Mouse (Mus musculus) midbrain, embryonic 16.5 days (tissue): Measurements from ENCODE around the gene Pim3. TPM values are rescaled to one million over a fixed set of nuclear protein-coding genes. Genes with fewer than 3 reads are reported as not detected.
A peak's percentile ranks its signal among the peaks of the same experiment; 100 is the strongest.
"Not testable (repeated sequence)": the region's sequence is repeated elsewhere in the genome, so short reads cannot be mapped to it uniquely, and the experiment has no call there.

ENCODE experiments used
- ATAC-seq: fragments of 200-750 bp; cut with Nextera tagmentation; 2 replicates; pipeline ENCODE4 v1.8.0; 2017; ENCODE audit warnings: moderate TSS enrichment
- H3K27ac ChIP-seq: fragments of 300-500 bp; sonication (generic); 2 replicates; pipeline ENCODE4 v1.5.1; 2014; ENCODE audit warnings: mild to moderate bottlenecking, low read length, mixed read lengths
- H3K27me3 ChIP-seq: fragments of 300-500 bp; sonication (generic); 2 replicates; pipeline ENCODE4 v1.6.1; 2014; ENCODE audit warnings: low read depth, low read length, mixed read lengths; ENCODE audit not compliant: control insufficient read depth, insufficient read depth
- H3K36me3 ChIP-seq: fragments of 300-500 bp; sonication (generic); 2 replicates; pipeline ENCODE4 v1.6.1; 2014; ENCODE audit warnings: mild to moderate bottlenecking, low read length, moderate library complexity, mixed read lengths; ENCODE audit not compliant: control insufficient read depth, insufficient read depth
- H3K4me1 ChIP-seq: fragments of 300-500 bp; sonication (generic); 2 replicates; pipeline ENCODE4 v1.6.1; 2014; ENCODE audit warnings: mild to moderate bottlenecking, low read length, mixed read lengths; ENCODE audit not compliant: control insufficient read depth, insufficient read depth
- H3K4me2 ChIP-seq: fragments of 300-500 bp; sonication (generic); 2 replicates; pipeline ENCODE4 v1.6.1; 2014; ENCODE audit warnings: mild to moderate bottlenecking, low read length, mixed read lengths
- H3K4me3 ChIP-seq: fragments of 300-500 bp; sonication (generic); 2 replicates; pipeline ENCODE4 v1.5.1; 2014; ENCODE audit warnings: low read depth, mild to moderate bottlenecking, low read length, moderate library complexity, mixed read lengths
- H3K9ac ChIP-seq: fragments of 300-500 bp; sonication (generic); 2 replicates; pipeline ENCODE4 v1.6.1; 2014; ENCODE audit warnings: low read depth, low read length, mixed read lengths
- H3K9me3 ChIP-seq: fragments of 300-500 bp; sonication (generic); replicated peaks from 2 replicates; pipeline ENCODE4 v1.6.1; 2014; ENCODE audit warnings: mild to moderate bottlenecking, low read length, mixed read lengths; ENCODE audit not compliant: control insufficient read depth, poor library complexity, severe bottlenecking
- WGBS: fragments of 180-500 bp; shearing (Covaris S2); extraction: QIAGEN DNeasy Blood & Tissue Kit; methylation state at CpG from one replicate; pipeline ENCODE4 v1.1.7; 2014; 5-methylcytosine and 5-hydroxymethylcytosine counted together
- polyA plus RNA-seq: library from polyadenylated mRNA; unstranded; fragments of >200 nt; fragmentation: Nextera tagmentation; extraction: Ambion mirVana; gene quantifications from 2 replicates; pipeline ENCODE4 v1.2.1, GENCODE M21; 2015

Gene Pim3
- polyA plus RNA-seq: 64.7 and 67.5 TPM in 2 replicates

DNA sequence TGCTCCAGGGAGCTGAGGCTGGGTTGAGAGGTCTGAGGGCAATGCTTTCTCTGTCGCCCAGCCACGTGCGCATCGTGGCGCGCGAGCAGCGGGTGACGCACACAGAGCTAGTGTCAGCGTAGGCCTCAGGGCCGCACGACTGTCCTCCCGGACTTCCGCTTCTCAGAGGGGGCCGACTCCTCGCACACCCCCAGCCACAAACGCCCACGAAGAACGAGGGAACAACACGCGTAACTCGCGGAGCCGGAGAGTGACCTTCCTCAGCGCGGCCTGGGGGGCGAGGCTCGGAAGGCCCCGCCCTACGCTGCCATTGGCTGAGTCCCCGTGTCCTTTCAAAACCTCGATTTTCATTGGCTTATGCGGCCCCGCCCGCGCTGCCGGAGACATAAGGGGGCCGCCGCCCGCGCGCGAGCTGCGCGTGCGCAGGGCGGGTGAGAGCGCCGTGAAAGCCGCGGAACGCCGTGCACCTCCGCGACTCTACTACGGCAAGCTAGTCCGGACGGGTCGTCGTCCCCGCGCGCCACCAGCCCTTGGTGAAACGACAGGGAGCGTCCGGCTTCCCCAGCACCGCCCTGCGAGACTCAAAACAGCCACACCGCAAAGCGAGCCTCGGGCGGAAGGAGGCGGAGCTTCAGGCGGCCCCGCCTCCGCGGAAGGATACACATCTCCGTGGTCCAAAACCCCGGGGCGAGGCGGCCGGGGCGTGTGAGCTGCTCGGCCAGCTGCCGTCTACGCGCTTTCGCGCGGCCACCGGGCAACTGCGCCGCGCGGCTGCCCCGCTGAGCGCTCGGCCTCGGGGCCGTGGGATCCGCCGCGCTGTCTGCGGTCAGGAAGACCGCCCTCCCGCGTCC, at the start of gene Pim3:
Gene Pim3, plus strand, starts transcription at position 415 of the 851 bp plus-strand sequence.
- Histone ChIP-seq H3K4me3 (peak within 1 kb of the TSS; percentile 91), H3K4me1 (peaks cover 21% of the 10 kb centered on the region), H3K4me2 (peak within 1 kb of the TSS; percentile 94), H3K36me3 (peaks cover 14% of the 10 kb centered on the region), H3K9me3 (no peaks in the 10 kb centered on the region), H3K27ac (peak within 1 kb of the TSS; percentile 99), H3K27me3 (no peaks in the 10 kb centered on the region), H3K9ac (peak within 1 kb of the TSS; percentile 96)
- ATAC-seq: peak; percentile 90
- WGBS: under 1% methylated on average over 102 of the region's 107 CpGs

DNA sequence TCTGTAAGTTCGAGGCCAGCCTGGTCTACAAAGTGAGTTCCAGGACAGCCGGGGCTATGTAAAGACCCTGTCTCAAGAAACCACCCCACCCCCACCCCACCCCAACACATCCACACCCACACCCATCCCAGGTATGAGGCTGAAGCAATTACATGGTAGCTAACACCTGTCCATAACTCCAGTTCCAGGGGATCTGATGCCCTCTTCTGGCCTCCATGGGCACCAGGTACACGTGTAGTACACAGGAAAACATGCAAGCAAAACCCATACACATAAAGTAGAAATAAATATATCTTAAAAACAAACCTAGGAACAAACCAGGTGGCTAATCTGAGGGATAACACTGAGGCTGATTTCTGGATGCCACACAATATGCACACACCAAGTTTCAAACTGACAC, 48.7 kb upstream of the Pim3 start:
- Histone ChIP-seq H3K36me3 (0 out of 2 replicates have a peak, but pooled peaks cover 2% of the 10 kb centered on the region), H3K9me3 (no peaks in the 10 kb centered on the region), H3K27me3 (no peaks in the 10 kb centered on the region), H3K4me2 (no peak overlapping the region), H3K9ac (no peak overlapping the region), H3K4me3 (no peak overlapping the region), H3K4me1 (peaks cover under 1% of the 10 kb centered on the region), H3K27ac (no peak overlapping the region)
- no peak for ATAC-seq
- 92% methylated on average over 3 of the region's 3 CpGs for WGBS

DNA sequence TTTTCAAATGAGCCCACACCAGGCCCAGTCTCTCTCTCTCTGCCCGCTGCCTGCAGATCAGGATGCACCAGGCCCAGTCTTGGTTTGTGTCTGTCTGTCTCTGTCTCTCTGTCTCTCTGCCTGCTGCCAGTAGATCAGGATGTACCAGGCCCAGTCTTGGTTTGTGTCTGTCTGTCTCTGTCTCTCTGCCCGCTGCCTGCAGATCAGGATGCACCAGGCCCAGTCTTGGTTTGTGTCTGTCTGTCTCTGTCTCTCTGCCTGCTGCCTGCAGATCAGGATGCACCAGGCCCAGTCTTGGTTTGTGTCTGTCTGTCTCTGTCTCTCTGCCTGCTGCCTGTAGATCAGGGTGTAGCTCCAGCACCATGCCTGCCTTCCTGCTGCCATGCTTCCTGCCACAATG, 48.1 kb upstream of the Pim3 start:
- not testable (repeated sequence) for H3K4me1 ChIP-seq, H3K4me2 ChIP-seq, H3K36me3 ChIP-seq, ATAC-seq, H3K9me3 ChIP-seq, H3K27me3 ChIP-seq, H3K27ac ChIP-seq, H3K4me3 ChIP-seq, H3K9ac ChIP-seq
- whole genome bisulfite sequencing: 95% methylated on average over 2 of the region's 2 CpGs

DNA sequence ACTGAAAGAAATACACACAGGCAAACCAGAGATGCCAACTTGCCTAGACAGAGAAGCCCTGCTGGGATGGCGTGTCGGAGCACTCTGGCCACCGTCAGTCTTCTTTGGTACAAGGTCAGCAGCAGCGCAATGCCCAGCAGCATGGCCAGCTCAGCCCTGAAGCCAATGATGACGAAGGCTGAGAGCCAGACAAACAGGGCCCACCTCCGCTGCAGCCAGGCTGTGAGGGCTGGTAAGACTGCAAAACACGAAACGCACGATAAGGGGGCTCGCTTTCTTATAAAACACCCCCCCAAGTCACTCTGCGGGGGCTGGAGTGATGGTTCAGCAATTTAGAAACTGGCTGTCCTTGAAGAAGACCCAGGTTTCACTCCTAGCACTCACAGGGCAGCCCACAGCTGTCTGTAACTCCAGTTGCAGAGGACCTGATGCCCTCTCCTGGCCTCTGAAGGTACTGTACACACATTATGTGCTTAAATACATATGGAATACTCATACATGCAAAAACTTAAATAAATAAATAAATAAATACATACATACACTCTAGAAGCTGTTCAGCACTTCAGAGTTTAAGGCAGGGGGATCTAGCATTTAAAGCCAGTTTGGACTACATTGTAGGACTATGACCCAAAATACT, 47.5 kb upstream of the Pim3 start:
- WGBS: 96% methylated on average over 11 of the region's 11 CpGs
- H3K4me3 ChIP-seq: no peak overlapping the region
- H3K4me1 ChIP-seq: peaks cover 5% of the 10 kb centered on the region
- no peaks in the 10 kb centered on the region for H3K27me3 ChIP-seq
- H3K36me3 ChIP-seq: no peaks in the 10 kb centered on the region
- no peak overlapping the region for H3K27ac ChIP-seq
- H3K4me2 ChIP-seq: no peak overlapping the region
- H3K9ac ChIP-seq: no peak overlapping the region
- no peaks in the 10 kb centered on the region for H3K9me3 ChIP-seq
- ATAC-seq: no peak

DNA sequence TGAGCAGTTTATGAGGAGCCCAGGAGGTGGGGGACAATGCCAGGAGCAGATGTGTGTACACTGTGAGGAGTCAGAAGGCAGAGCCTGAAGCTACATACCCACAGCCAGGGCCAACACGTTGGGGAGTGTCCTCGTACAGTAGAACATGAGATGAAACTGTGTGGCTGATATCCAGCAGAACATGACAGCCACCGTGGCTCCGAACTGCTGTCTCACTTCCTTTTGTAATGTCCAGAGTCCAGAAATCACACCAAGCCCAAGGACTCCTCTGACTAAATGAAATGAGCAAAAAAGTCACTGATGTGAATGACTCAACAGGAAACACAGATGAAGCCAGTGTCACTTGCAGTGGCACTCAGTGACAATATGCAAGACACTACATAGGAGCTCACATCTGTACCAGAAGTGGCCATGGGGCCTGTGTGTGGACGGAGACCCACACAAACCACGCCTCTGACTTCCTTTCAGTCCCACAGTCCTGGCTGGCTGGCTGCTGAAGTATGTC, 46.7 kb upstream of the Pim3 start:
- peaks cover 8% of the 10 kb centered on the region for H3K4me1 ChIP-seq
- H3K4me2 ChIP-seq: no peak overlapping the region
- H3K36me3 ChIP-seq: no peaks in the 10 kb centered on the region
- no peaks in the 10 kb centered on the region for H3K9me3 ChIP-seq
- no peak for ATAC-seq
- H3K4me3 ChIP-seq: no peak overlapping the region
- no peak overlapping the region for H3K27ac ChIP-seq
- WGBS: 94% methylated on average over 6 of the region's 6 CpGs
- H3K9ac ChIP-seq: no peak overlapping the region
- no peaks in the 10 kb centered on the region for H3K27me3 ChIP-seq

DNA sequence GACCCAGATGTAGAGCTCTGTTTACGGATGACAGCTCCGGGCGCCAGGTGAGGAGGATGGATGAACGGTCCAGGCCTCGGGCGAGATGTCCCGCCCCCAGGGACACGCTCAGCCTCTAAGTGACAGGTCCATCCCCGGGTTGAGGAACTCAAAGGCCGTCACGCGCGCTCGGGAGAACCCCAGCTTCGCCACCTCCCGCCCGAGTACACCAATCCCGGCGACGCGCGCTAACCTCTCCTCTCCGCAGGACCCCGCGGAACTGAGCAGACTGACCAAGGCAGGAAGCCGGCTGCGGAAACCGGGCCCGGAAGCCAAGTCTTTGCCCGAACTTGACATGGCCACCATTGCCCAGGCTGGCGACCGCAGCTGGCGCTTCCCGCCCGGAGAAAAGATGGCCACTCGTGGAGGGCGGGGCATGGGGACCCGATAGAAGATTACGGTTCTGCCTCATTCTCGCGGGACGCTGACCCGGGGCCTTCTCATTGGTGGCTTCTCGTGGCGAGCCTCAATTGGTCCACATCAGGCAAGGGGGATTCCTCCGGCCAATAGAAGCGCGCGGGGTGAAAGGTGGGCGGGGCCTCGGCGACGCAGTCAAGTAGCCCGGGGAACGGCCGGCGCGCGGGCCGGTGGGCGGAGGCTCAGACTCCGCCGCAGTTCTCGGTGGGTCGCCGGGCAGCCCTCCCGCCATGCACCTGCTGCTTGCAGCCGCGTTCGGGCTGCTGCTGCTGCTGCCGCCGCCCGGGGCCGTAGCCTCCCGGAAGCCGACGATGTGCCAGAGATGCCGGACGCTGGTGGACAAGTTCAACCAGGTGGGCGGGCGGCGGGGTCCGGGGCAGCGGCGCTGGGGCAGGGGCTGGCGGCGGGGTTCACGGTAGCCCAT, 42.7 kb upstream of the Pim3 start, which contains the start of the genes Alg12 and Creld2:
Gene Alg12, minus strand, starts transcription at position 293 of the 880 bp plus-strand sequence.
Gene Creld2, plus strand, starts transcription at position 621 of the 880 bp plus-strand sequence.
- Histone ChIP-seq H3K4me1 (peaks cover 19% of the 10 kb centered on the region), H3K36me3 (peaks cover 5% of the 10 kb centered on the region), H3K27me3 (no peaks in the 10 kb centered on the region), H3K4me3 (peak within 1 kb of the TSS; percentile 94), H3K4me2 (peak within 1 kb of the TSS; percentile 85), H3K27ac (peak within 1 kb of the TSS; percentile 89), H3K9ac (peak within 1 kb of the TSS; percentile 85), H3K9me3 (no peaks in the 10 kb centered on the region)
- WGBS: under 1% methylated on average over 85 of the region's 88 CpGs
- peak; percentile 99 for ATAC-seq

DNA sequence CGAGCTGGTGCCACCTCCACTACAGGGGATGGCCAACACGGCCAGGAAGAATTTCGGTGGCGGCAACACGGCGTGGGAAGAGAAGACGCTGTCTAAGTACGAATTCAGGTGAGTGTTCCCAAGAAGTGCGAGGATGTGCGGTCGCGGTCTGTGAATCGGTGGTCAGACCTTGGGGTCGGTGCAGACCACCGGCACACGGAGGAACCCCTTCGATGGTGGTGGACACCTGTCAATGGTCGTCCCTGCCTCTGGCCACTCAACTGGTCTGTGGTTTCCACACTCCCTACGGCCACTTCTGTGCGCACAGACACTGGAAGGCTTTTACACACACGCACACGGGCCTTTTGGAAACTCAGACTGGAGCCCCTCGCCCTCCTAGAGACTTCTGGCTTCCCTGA, 42.1 kb upstream of the Pim3 start:
- Histone ChIP-seq H3K27me3 (no peaks in the 10 kb centered on the region), H3K4me1 (peaks cover 19% of the 10 kb centered on the region), H3K27ac (peak overlapping the region; percentile 76), H3K9me3 (no peaks in the 10 kb centered on the region), H3K9ac (peak overlapping the region; percentile 85), H3K4me3 (peak overlapping the region; percentile 94), H3K36me3 (peaks cover 12% of the 10 kb centered on the region), H3K4me2 (peak overlapping the region; percentile 85)
- ATAC-seq: 0 out of 2 replicates have a peak, but pooled peaks have one; percentile 1
- under 1% methylated on average over 23 of the region's 23 CpGs for WGBS

DNA sequence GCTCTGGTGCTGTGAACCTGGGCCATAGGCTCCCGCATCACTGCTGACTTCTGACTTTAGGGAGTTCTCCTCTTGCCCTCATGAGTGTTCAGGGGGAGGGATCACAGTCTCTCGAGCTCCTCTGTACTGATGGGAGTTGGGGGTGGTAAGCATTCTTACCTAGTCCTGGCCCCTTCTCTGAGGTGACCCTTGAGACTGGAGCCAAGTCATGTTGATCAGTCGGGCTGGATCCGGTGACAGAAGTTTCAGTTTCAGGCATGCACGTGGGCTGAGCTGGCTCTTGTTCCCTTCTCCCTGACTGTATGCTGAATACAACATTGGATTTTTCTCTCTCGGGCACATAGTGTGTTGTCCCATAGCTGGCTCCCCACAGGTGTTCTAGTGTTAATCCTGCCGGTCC, 40.6 kb upstream of the Pim3 start:
- 86% methylated on average over 7 of the region's 7 CpGs for WGBS
- no peak overlapping the region; the same call in 1 of the 2 replicates for H3K4me2 ChIP-seq
- no peak overlapping the region for H3K4me3 ChIP-seq
- no peaks in the 10 kb centered on the region for H3K27me3 ChIP-seq
- peaks cover 19% of the 10 kb centered on the region for H3K4me1 ChIP-seq
- H3K9ac ChIP-seq: 0 out of 2 replicates have a peak overlapping the region, but pooled peaks have one; percentile 6
- no peak overlapping the region for H3K27ac ChIP-seq
- H3K9me3 ChIP-seq: no peaks in the 10 kb centered on the region
- no peak for ATAC-seq
- peaks cover 20% of the 10 kb centered on the region for H3K36me3 ChIP-seq
